Mouse (Mus musculus) neural tube, embryonic 11.5 days (tissue): ENCODE measurements at regions not wholly inside any gene's neighbourhood (a gene's known extent, or its start where the extent isn't known, plus 50 kb on each side); places are given as distances from the start of the nearest gene placed in this dataset.

Experiments used
- ATAC-seq: fragments of 200-750 bp; cut with Nextera tagmentation; 2 replicates; pipeline ENCODE4 v1.8.0; 2017; ENCODE audit warnings: moderate number of reproducible peaks, mild to moderate bottlenecking, moderate TSS enrichment, moderate library complexity; ENCODE audit not compliant: insufficient read depth, low FRiP score, low TSS enrichment
- DNase-seq: peaks from one replicate; pipeline ENCODE4 v3.0.0-alpha.2; 2015; ENCODE audit warnings: low spot score
- H3K27ac ChIP-seq: fragments of 300-500 bp; sonication (generic); 2 replicates; pipeline ENCODE4 v1.5.1; 2014; ENCODE audit warnings: low read depth, mild to moderate bottlenecking, low read length
- H3K27me3 ChIP-seq: fragments of 300-500 bp; sonication (generic); 2 replicates; pipeline ENCODE4 v1.6.1; 2014; ENCODE audit warnings: mild to moderate bottlenecking, low read length, mixed read lengths; ENCODE audit not compliant: control insufficient read depth, insufficient read depth
- H3K36me3 ChIP-seq: fragments of 300-500 bp; sonication (generic); 2 replicates; pipeline ENCODE4 v1.6.1; 2014; ENCODE audit warnings: mild to moderate bottlenecking, low read length, moderate library complexity, mixed read lengths; ENCODE audit not compliant: control insufficient read depth, insufficient read depth
- H3K4me1 ChIP-seq: fragments of 300-500 bp; sonication (generic); 2 replicates; pipeline ENCODE4 v1.6.1; 2014; ENCODE audit warnings: low read length, mixed read lengths; ENCODE audit not compliant: control insufficient read depth, insufficient read depth
- H3K4me2 ChIP-seq: fragments of 300-500 bp; sonication (generic); 2 replicates; pipeline ENCODE4 v1.6.1; 2014; ENCODE audit warnings: low read depth, mild to moderate bottlenecking, moderate library complexity
- H3K4me3 ChIP-seq: fragments of 300-500 bp; sonication (generic); 2 replicates; pipeline ENCODE4 v1.5.1; 2014; ENCODE audit warnings: low read depth, low read length
- H3K9ac ChIP-seq: fragments of 300-500 bp; sonication (generic); 2 replicates; pipeline ENCODE4 v1.6.1; 2014; ENCODE audit warnings: mild to moderate bottlenecking, low read length
- H3K9me3 ChIP-seq: fragments of 300-500 bp; sonication (generic); 2 replicates; pipeline ENCODE4 v1.6.1; 2016; ENCODE audit warnings: low read length; ENCODE audit not compliant: control insufficient read depth
- WGBS: fragments of 180-500 bp; shearing (Covaris S2); extraction: QIAGEN DNeasy Blood & Tissue Kit; methylation state at CpG from one replicate; pipeline ENCODE4 v1.1.7; 2014; 5-methylcytosine and 5-hydroxymethylcytosine counted together

- no peak overlapping the region for H3K4me2 ChIP-seq
- no peaks in the 10 kb centered on the region for H3K9me3 ChIP-seq
- H3K9ac ChIP-seq = no peak overlapping the region
- H3K36me3 ChIP-seq = no peaks in the 10 kb centered on the region
- 87% methylated on average over 7 of the region's 7 CpGs for WGBS
- no peak for DNase-seq
- H3K27ac ChIP-seq = no peak overlapping the region
- no peaks in the 10 kb centered on the region for H3K27me3 ChIP-seq
- H3K4me1 ChIP-seq = no peaks in the 10 kb centered on the region
- ATAC-seq = no peak
- no peak overlapping the region for H3K4me3 ChIP-seq
Observed at GRCm38 (mm10) chr14:120560416-120560815, 82.2 kb downstream of the Rap2a start.

- no peak for ATAC-seq
- H3K9me3 ChIP-seq = no peaks in the 10 kb centered on the region
- whole genome bisulfite sequencing = 94% methylated on average over 2 of the region's 2 CpGs
- no peak overlapping the region for H3K4me3 ChIP-seq
- DNase-seq = no peak
- no peak overlapping the region for H3K27ac ChIP-seq
- H3K27me3 ChIP-seq = no peaks in the 10 kb centered on the region
- H3K4me2 ChIP-seq = no peak overlapping the region
- no peaks in the 10 kb centered on the region for H3K4me1 ChIP-seq
- H3K36me3 ChIP-seq = no peaks in the 10 kb centered on the region
- H3K9ac ChIP-seq = no peak overlapping the region
Observed at GRCm38 (mm10) chr14:120560987-120561386, 82.7 kb downstream of the Rap2a start.

GRCm38 (mm10) chr14:120566945-120567344, 88.7 kb downstream of the Rap2a start:
- WGBS = 84% methylated on average over 1 of the region's 1 CpGs
- no peaks in the 10 kb centered on the region for H3K27me3 ChIP-seq
- ATAC-seq = no peak
- H3K4me2 ChIP-seq = no peak overlapping the region
- H3K9me3 ChIP-seq = no peaks in the 10 kb centered on the region
- H3K4me3 ChIP-seq = no peak overlapping the region
- no peaks in the 10 kb centered on the region for H3K4me1 ChIP-seq
- no peak for DNase-seq
- H3K27ac ChIP-seq = no peak overlapping the region
- no peaks in the 10 kb centered on the region for H3K36me3 ChIP-seq
- H3K9ac ChIP-seq = no peak overlapping the region

GRCm38 (mm10) chr14:120568054-120568453, 89.8 kb downstream of the Rap2a start:
- no peak overlapping the region for H3K9ac ChIP-seq
- H3K4me2 ChIP-seq = no peak overlapping the region
- no peaks in the 10 kb centered on the region for H3K9me3 ChIP-seq
- no peaks in the 10 kb centered on the region for H3K36me3 ChIP-seq
- no peak overlapping the region for H3K27ac ChIP-seq
- no peaks in the 10 kb centered on the region for H3K27me3 ChIP-seq
- 88% methylated on average over 4 of the region's 4 CpGs for WGBS
- H3K4me3 ChIP-seq = no peak overlapping the region
- no peaks in the 10 kb centered on the region for H3K4me1 ChIP-seq
- no peak for ATAC-seq
- DNase-seq = no peak

- WGBS = 85% methylated on average over 10 of the region's 10 CpGs
- DNase-seq (no peak), ATAC-seq (no peak)
- no peaks in the 10 kb centered on the region for H3K4me1 ChIP-seq
- no peak overlapping the region for H3K4me2 ChIP-seq
- no peak overlapping the region for H3K9ac ChIP-seq
- no peaks in the 10 kb centered on the region for H3K9me3 ChIP-seq
- no peaks in the 10 kb centered on the region for H3K36me3 ChIP-seq
- no peak overlapping the region for H3K4me3 ChIP-seq
- H3K27me3 ChIP-seq = no peaks in the 10 kb centered on the region
- H3K27ac ChIP-seq = no peak overlapping the region
Observed at GRCm38 (mm10) chr14:120572238-120572637, 94.0 kb downstream of the Rap2a start.

GRCm38 (mm10) chr14:120575202-120575601, 97.0 kb downstream of the Rap2a start:
- Histone ChIP-seq H3K27me3 (no peaks in the 10 kb centered on the region), H3K4me1 (no peaks in the 10 kb centered on the region), H3K4me3 (no peak overlapping the region), H3K36me3 (no peaks in the 10 kb centered on the region), H3K4me2 (no peak overlapping the region), H3K9ac (no peak overlapping the region), H3K27ac (no peak overlapping the region), H3K9me3 (no peaks in the 10 kb centered on the region)
- no peak for DNase-seq
- no peak for ATAC-seq
- 86% methylated on average over 6 of the region's 6 CpGs for WGBS

- Histone ChIP-seq H3K4me1 (no peaks in the 10 kb centered on the region), H3K9ac (no peak overlapping the region), H3K27ac (no peak overlapping the region), H3K4me3 (no peak overlapping the region), H3K9me3 (no peaks in the 10 kb centered on the region), H3K27me3 (no peaks in the 10 kb centered on the region), H3K4me2 (no peak overlapping the region), H3K36me3 (no peaks in the 10 kb centered on the region)
- 93% methylated on average over 11 of the region's 11 CpGs for WGBS
- ATAC-seq (no peak), DNase-seq (no peak)
Observed at GRCm38 (mm10) chr14:120578352-120579080, 100.3 kb downstream of the Rap2a start.

GRCm38 (mm10) chr14:120583807-120584206, 105.6 kb downstream of the Rap2a start:
- 70% methylated on average over 3 of the region's 3 CpGs for WGBS
- no peak overlapping the region for H3K9ac ChIP-seq
- no peaks in the 10 kb centered on the region for H3K27me3 ChIP-seq
- H3K36me3 ChIP-seq = no peaks in the 10 kb centered on the region
- no peaks in the 10 kb centered on the region for H3K9me3 ChIP-seq
- ATAC-seq (no peak), DNase-seq (no peak)
- no peak overlapping the region for H3K27ac ChIP-seq
- H3K4me2 ChIP-seq = no peak overlapping the region
- H3K4me1 ChIP-seq = no peaks in the 10 kb centered on the region
- no peak overlapping the region for H3K4me3 ChIP-seq

- Histone ChIP-seq H3K4me2 (no peak overlapping the region), H3K27ac (no peak overlapping the region), H3K4me3 (no peak overlapping the region), H3K36me3 (no peaks in the 10 kb centered on the region), H3K27me3 (no peaks in the 10 kb centered on the region), H3K4me1 (no peaks in the 10 kb centered on the region), H3K9ac (no peak overlapping the region), H3K9me3 (no peaks in the 10 kb centered on the region)
- 86% methylated on average over 2 of the region's 2 CpGs for WGBS
- DNase-seq (no peak), ATAC-seq (no peak)
Observed at GRCm38 (mm10) chr14:120592191-120592590, 113.9 kb downstream of the Rap2a start.
